Mouse (Mus musculus): ENCODE measurements around the gene Tmco5b. TPM values are rescaled to one million over a fixed set of nuclear protein-coding genes. Genes with fewer than 3 reads are reported as not detected.
A peak's percentile ranks its signal among the peaks of the same experiment; 100 is the strongest.

The Tmco5b gene
- total RNA-seq (2021) = not detected
- long read RNA-seq, experiment 1 = 0 reads
- long read RNA-seq, experiment 2 = 0 reads

- no peak within 1 kb of the TSS for H3K4me3 ChIP-seq
- no peak for DNase-seq
- no peak within 1 kb of the TSS for H3K27ac ChIP-seq
- intact Hi-C loops (cut with DNase I) = no loop called here
- no peak for TF ChIP-seq CTCF (IDR thresholded peaks at IDR 0.05)
Measured at GRCm38 (mm10) chr2:113285432-113285831, at the start of gene Tmco5b. Tmco5b (plus strand) TSS chr2:113285732.

GRCm38 (mm10) chr2:113236993-113237392 is 48.5 kb upstream of the Tmco5b start:
- DNase-seq = no peak
- Histone ChIP-seq H3K27ac (no peak overlapping the region), H3K4me3 (no peak overlapping the region)
- intact Hi-C loops (cut with DNase I) = no loop called here
- no peak for TF ChIP-seq CTCF (IDR thresholded peaks at IDR 0.05)

- Histone ChIP-seq H3K4me3 (no peak overlapping the region), H3K27ac (no peak overlapping the region)
- intact Hi-C loops (cut with DNase I) = no loop called here
- no peak for DNase-seq
- no peak for TF ChIP-seq CTCF (IDR thresholded peaks at IDR 0.05)
Measured at GRCm38 (mm10) chr2:113238871-113239270, 46.7 kb upstream of the Tmco5b start.

GRCm38 (mm10) chr2:113302349-113303239 is 17.1 kb downstream of the Tmco5b start:
- intact Hi-C loops (cut with DNase I) = loop anchor here (2.0 to 10.0 kb wide), 2 partner anchors 502 kb away; no protein-coding TSS in a partner anchor
- peak; percentile 66 for TF ChIP-seq CTCF (IDR thresholded peaks at IDR 0.05)
- Histone ChIP-seq H3K27ac (no peak overlapping the region), H3K4me3 (no peak overlapping the region)
- no peak for DNase-seq

GRCm38 (mm10) chr2:113303240-113303538 is 17.7 kb downstream of the Tmco5b start:
- TF ChIP-seq CTCF (IDR thresholded peaks at IDR 0.05) = no peak
- H3K4me3 ChIP-seq = no peak overlapping the region
- intact Hi-C loops (cut with DNase I) = loop anchor here (2.0 to 10.0 kb wide), 2 partner anchors 502 kb away; no protein-coding TSS in a partner anchor
- no peak for DNase-seq
- H3K27ac ChIP-seq = no peak overlapping the region

GRCm38 (mm10) chr2:113305339-113305738 is 19.8 kb downstream of the Tmco5b start:
- peak; percentile 85 for TF ChIP-seq CTCF (IDR thresholded peaks at IDR 0.05)
- Histone ChIP-seq H3K4me3 (no peak overlapping the region), H3K27ac (no peak overlapping the region)
- peak; percentile 69 for DNase-seq
- intact Hi-C loops (cut with DNase I) = loop anchor here (1.0 to 10.0 kb wide), 3 partner anchors 126 to 499 kb away; no protein-coding TSS in a partner anchor

GRCm38 (mm10) chr2:113311211-113311610 is 25.7 kb downstream of the Tmco5b start:
- no peak overlapping the region for H3K4me3 ChIP-seq
- no peak for TF ChIP-seq CTCF (IDR thresholded peaks at IDR 0.05)
- intact Hi-C loops (cut with DNase I) = no loop called here
- no peak for DNase-seq
- no peak overlapping the region for H3K27ac ChIP-seq

GRCm38 (mm10) chr2:113323016-113323415 is 37.5 kb downstream of the Tmco5b start:
- TF ChIP-seq CTCF (IDR thresholded peaks at IDR 0.05) = no peak
- no peak for DNase-seq
- no peak overlapping the region for H3K4me3 ChIP-seq
- intact Hi-C loops (cut with DNase I) = no loop called here
- no peak overlapping the region for H3K27ac ChIP-seq

GRCm38 (mm10) chr2:113333799-113334541 is 48.4 kb downstream of the Tmco5b start:
- TF ChIP-seq CTCF (IDR thresholded peaks at IDR 0.05) = no peak
- no peak for DNase-seq
- intact Hi-C loops (cut with DNase I) = no loop called here
- H3K4me3 ChIP-seq = no peak overlapping the region
- no peak overlapping the region for H3K27ac ChIP-seq

GRCm38 (mm10) chr2:113335561-113336294 is 50.2 kb downstream of the Tmco5b start:
- intact Hi-C loops (cut with DNase I) = no loop called here

GRCm38 (mm10) chr2:113344536-113344935 is 59.0 kb downstream of the Tmco5b start:
- DNase-seq = no peak
- TF ChIP-seq CTCF (IDR thresholded peaks at IDR 0.05) = no peak
- no peak overlapping the region for H3K27ac ChIP-seq
- intact Hi-C loops (cut with DNase I) = no loop called here
- no peak overlapping the region for H3K4me3 ChIP-seq

More at GRCm38 (mm10) chr2:113335561-113336294, 50.2 kb downstream of the Tmco5b start:
- H3K4me3 ChIP-seq = no peak overlapping the region
- no peak for TF ChIP-seq CTCF (IDR thresholded peaks at IDR 0.05)
- H3K27ac ChIP-seq = no peak overlapping the region
- no peak for DNase-seq

Other genes with a start within 250 kb of the Tmco5b start
- gene Ryr3, start 68.6 kb upstream of the Tmco5b start, total RNA-seq (2021) = 1 to 10 TPM in 1 of 2 experiments, under 1 TPM in 1; 0.08 to 2.1 TPM
- gene Fmn1, start 42.0 kb downstream of the Tmco5b start, total RNA-seq (2021) = 1 to 10 TPM; 2.8 to 7.8 TPM